Mouse (Mus musculus) frontal cortex, adult 2 months (tissue): ENCODE measurements around the gene Bsg. TPM values are rescaled to one million over a fixed set of nuclear protein-coding genes. Genes with fewer than 3 reads are reported as not detected.
"Not testable (repeated sequence)": the region's sequence is repeated elsewhere in the genome, so short reads cannot be mapped to it uniquely, and the experiment has no call there.

Experiments
- DNase-seq, 2 experiments: peaks; one replicate each; pipeline ENCODE4 v3.0.0; 2022; ENCODE audit warnings: low spot score in 1 of 2; ENCODE audit errors: extremely low spot score in 1 of 2
- polyA plus RNA-seq: library from polyadenylated mRNA; depleted of rRNA; stranded (reverse); fragments of >200 nt; gene quantifications from 2 replicates; pipeline ENCODE4 v1.2.3, GENCODE M21; 2012

The Bsg gene
- polyA plus RNA-seq, 1 experiment, result 1,126 TPM

- no peak for DNase-seq
Observed at GRCm38 (mm10) chr10:79701443-79702129, 2.7 kb upstream of the Bsg start.

- DNase-seq, result not testable (repeated sequence)
Observed at GRCm38 (mm10) chr10:79702970-79703369, 1.3 kb upstream of the Bsg start.

GRCm38 (mm10) chr10:79703541-79703940, 750 bp upstream of the Bsg start:
- no peak for DNase-seq

- no peak for DNase-seq
Observed at GRCm38 (mm10) chr10:79704970-79705360, 674 bp downstream of the Bsg start.

- no peak for DNase-seq
Observed at GRCm38 (mm10) chr10:79705951-79706350, 1.7 kb downstream of the Bsg start.

GRCm38 (mm10) chr10:79706406-79707094, 2.3 kb downstream of the Bsg start:
- DNase-seq, result no peak

GRCm38 (mm10) chr10:79707162-79707561, 2.9 kb downstream of the Bsg start:
- DNase-seq, result no peak

GRCm38 (mm10) chr10:79707759-79708158, 3.5 kb downstream of the Bsg start:
- no peak for DNase-seq

GRCm38 (mm10) chr10:79708668-79709067, 4.4 kb downstream of the Bsg start:
- no peak for DNase-seq

GRCm38 (mm10) chr10:79709307-79709706, 5.0 kb downstream of the Bsg start:
- no peak for DNase-seq

- no peak for DNase-seq
Observed at GRCm38 (mm10) chr10:79712029-79712428, 7.7 kb downstream of the Bsg start.

- peak in 1 of 2 experiments; percentile 91 for DNase-seq
Observed at GRCm38 (mm10) chr10:79712499-79713126, 8.3 kb downstream of the Bsg start.

- DNase-seq, result no peak
Observed at GRCm38 (mm10) chr10:79713163-79713562, 8.9 kb downstream of the Bsg start.

- DNase-seq, result no peak
Observed at GRCm38 (mm10) chr10:79714996-79715395, 10.7 kb downstream of the Bsg start.

- no peak for DNase-seq
Observed at GRCm38 (mm10) chr10:79716254-79716987, 12.1 kb downstream of the Bsg start, which contains the start of gene Hcn2. Gene Hcn2, plus strand, starts transcription at chr10:79716634.

GRCm38 (mm10) chr10:79716988-79717355, 12.7 kb downstream of the Bsg start:
- peak in 1 of 2 experiments; percentile 64 for DNase-seq

- no peak for DNase-seq
Observed at GRCm38 (mm10) chr10:79717640-79718357, 13.5 kb downstream of the Bsg start.

- no peak for DNase-seq
Observed at GRCm38 (mm10) chr10:79721089-79721488, 16.8 kb downstream of the Bsg start.

GRCm38 (mm10) chr10:79723047-79723446, 18.8 kb downstream of the Bsg start:
- DNase-seq, result no peak

- DNase-seq, result no peak
Observed at GRCm38 (mm10) chr10:79723692-79724091, 19.4 kb downstream of the Bsg start.
